Mouse (Mus musculus) G1E-ER4 (cell line): ENCODE data around the gene Tspan31. TPM values are rescaled to one million over a fixed set of nuclear protein-coding genes. Genes with fewer than 3 reads are reported as not detected.

Source experiments
- GATA1 ChIP-seq: IDR thresholded peaks from one replicate; pipeline ENCODE4 v1.8.0; 2012; ENCODE audit warnings: low read length, inconsistent platforms
- polyA plus RNA-seq: library from polyadenylated mRNA; stranded (reverse); fragments of >175 nt; gene quantifications from 2 replicates; pipeline ENCODE4 v1.2.3, GENCODE M21; 2012

Gene Tspan31
- polyA plus RNA-seq, 1 experiment: 45.9 TPM

GRCm38 (mm10) chr10:127059968-127060916 is 9.8 kb downstream of the Tspan31 start, which contains the start of gene March9:
TSS of gene March9 (minus strand) at chr10:127060184.
- TF ChIP-seq GATA1: no peak

DNA sequence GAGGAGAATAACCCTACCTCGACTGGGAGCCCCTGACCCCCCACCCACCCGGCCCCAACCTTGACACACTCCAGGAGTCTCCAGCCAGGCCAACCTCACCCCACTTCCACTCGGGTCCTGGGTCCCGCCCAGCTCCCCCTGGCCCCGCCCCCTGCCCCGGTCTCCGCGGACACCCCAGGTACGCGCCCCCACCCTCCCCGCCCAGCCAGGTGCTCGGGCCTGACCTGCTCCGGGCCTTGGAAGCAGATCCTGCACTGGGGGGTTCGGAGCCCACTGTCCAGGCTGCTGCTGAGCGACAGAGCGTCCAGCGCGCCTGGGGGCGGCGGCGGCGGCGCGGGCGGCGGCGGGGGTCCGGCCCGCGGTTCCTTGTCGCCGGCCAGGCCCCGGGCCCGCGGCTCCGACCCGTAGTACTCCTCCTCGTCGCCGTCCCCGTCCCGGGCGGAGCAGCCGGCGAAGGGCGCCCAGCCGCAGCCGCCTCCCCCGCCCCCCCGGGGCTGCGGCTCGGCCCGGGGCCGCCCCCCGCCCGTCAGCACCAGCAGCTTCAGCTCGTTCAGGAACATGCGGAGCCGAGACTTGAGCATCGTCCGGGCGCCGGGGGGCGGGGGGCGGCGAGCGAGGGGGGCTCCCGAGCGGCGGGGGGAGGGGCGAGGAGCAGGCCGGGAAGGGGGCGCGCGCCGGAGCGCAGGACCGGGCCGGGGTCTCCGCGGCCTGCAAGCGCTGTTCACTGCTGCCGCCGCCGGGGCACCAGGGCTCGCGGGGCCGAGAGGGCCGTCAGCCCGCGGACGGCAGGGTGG is 10.7 kb downstream of the Tspan31 start:
- no peak for TF ChIP-seq GATA1

- no peak for TF ChIP-seq GATA1
These were observed 11.4 kb downstream of the Tspan31 start for GRCm38 (mm10) chr10:127058708-127059107.

GRCm38 (mm10) chr10:127058161-127058560 is 11.9 kb downstream of the Tspan31 start:
- no peak for TF ChIP-seq GATA1

DNA sequence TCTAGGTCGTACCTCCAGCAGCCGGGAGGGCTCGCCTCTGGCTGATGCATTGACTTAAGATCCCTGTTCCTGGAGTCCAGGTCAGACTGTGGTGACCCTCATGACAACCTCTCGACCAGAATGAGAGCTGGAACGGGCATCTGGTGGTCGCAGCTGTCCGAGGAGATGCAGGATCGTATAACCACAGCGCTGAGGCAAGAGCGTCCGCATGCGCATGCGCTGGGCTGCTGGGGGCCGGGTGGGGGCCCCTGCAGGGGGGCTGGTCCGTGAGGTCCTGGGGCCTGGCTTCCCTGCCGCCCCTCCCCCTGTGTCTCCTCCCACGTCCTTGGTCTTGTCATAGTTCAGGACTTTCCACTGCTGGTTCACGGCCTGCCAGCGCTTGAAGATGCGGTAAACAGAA is 13.6 kb downstream of the Tspan31 start:
- no peak for TF ChIP-seq GATA1

GRCm38 (mm10) chr10:127055406-127055805 is 14.7 kb downstream of the Tspan31 start:
- TF ChIP-seq GATA1: no peak

GRCm38 (mm10) chr10:127054646-127055045 is 15.4 kb downstream of the Tspan31 start:
- no peak for TF ChIP-seq GATA1

- no peak for TF ChIP-seq GATA1
These were observed 20.0 kb downstream of the Tspan31 start for GRCm38 (mm10) chr10:127050119-127050474.

- no peak for TF ChIP-seq GATA1
These were observed 20.5 kb downstream of the Tspan31 start for GRCm38 (mm10) chr10:127049395-127050118.

GRCm38 (mm10) chr10:127048608-127049394 is 21.3 kb downstream of the Tspan31 start:
- TF ChIP-seq GATA1: no peak

DNA sequence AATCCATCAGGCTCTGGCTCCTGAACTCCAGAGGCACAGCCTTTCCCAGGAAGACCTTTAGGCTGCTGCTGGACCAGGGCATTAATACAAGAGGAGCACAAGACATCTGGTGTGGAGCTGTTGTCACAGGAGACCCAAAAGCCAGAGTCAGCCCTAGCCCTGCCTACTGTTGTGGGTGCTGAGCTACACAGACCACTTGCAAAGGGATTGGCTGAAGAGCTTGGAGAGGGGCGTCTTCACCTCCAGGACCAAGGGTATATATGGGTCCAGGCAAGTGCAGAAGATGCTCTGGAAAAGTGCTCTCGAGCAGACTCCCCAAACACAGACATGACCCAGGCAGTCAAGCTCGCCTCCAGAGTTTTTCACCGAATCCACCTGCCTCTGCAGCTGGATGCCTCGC is 22.1 kb downstream of the Tspan31 start, which contains the start of gene Cyp27b1:
TSS of gene Cyp27b1 (plus strand) at position 297 of the 400 bp plus-strand sequence.
- TF ChIP-seq GATA1: no peak

GRCm38 (mm10) chr10:127043187-127043586 is 26.9 kb downstream of the Tspan31 start:
- no peak for TF ChIP-seq GATA1

DNA sequence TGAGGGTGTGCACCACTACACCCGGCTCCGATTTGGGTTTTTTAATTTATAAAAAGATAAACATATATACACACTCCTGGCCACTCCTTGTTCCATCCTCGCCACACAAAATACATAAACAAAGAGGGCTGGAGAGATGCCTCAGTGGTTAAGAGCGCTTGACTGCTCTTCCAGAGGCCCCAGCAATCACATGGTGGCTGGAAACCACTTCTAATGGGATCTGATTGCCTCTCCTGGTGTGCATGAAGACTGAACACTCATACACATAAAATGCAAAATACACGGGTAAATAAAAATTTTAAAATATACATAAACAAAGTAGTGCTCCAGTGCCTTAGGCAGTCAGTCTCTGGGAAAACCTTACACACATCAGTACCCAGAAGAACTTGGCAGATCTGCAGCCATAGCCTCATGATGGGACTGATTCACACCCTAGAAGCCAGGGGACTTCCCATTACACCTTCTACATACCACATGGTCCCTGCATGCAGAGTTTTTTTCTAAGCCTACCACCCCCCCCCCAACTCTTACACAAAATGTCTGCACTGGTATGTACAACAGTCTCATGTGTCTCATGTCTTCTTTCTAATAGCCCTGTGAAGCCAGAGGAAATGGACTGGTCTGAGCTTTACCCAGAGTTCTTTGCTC is 27.5 kb downstream of the Tspan31 start:
- no peak for TF ChIP-seq GATA1

- TF ChIP-seq GATA1: no peak
These were observed 28.2 kb downstream of the Tspan31 start for GRCm38 (mm10) chr10:127041774-127042338.
